Mouse (Mus musculus): ENCODE measurements at regions not wholly inside any gene's neighbourhood (a gene's known extent, or its start where the extent isn't known, plus 50 kb on each side); places are given as distances from the start of the nearest gene placed in this dataset.

DNA sequence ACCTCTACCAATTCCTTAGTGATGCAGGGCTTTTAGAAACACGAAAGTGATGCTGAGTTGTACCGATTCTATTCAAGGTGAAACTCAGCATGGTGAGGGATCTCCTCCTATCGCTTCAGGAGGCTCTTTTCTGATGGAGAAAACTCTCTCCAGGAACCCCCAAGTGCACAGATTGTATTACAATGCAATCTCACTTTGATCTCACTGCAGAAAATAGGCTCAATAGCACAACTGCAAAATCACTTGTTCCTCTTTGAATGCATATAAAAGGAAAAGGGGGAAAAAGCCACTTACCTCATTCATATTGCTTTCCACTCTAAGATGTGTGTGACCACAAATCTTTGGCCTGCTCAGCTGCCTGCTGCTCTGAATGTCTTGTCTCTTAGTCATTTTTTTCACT lies 378.5 kb downstream of the Fam84b start:
- Histone ChIP-seq H3K9ac (no peak overlapping the region), H3K27ac (no peak overlapping the region), H3K36me3 (no peaks in the 10 kb centered on the region), H3K27me3 (replicated peaks) (no peaks in the 10 kb centered on the region), H3K4me2 (no peak overlapping the region), H3K4me1 (no peaks in the 10 kb centered on the region), H3K4me3 (no peak overlapping the region), H3K9me3 (replicated peaks) (no peaks in the 10 kb centered on the region)
- 47% methylated on average over 3 of the region's 3 CpGs for WGBS (ENCODE audit: insufficient replicate concordance)
- no peak for ATAC-seq

DNA sequence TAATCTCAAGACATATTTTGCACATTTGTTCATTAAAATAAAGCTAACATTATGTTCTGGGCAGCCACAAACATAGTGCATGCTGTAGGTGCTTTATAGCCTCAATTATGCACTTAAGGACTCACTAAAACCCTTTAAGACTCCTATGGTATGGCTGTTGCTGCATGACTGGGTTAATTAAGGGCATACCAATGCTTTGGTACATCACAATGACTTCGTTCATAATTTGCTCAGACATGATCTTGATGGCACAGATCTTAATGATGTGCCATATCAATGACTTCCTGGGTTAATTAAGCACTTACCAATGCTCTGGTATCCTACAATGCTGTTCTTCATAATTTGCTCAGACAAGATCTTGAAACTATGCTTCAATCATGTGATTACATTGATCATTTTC lies 415.5 kb upstream of the 4933412E24Rik start:
- Histone ChIP-seq H3K4me1 (no peaks in the 10 kb centered on the region), H3K9me3 (replicated peaks) (no peaks in the 10 kb centered on the region), H3K36me3 (no peaks in the 10 kb centered on the region), H3K4me3 (no peak overlapping the region), H3K4me2 (no peak overlapping the region), H3K9ac (no peak overlapping the region), H3K27ac (no peak overlapping the region), H3K27me3 (replicated peaks) (no peaks in the 10 kb centered on the region)
- no peak for ATAC-seq
- WGBS (ENCODE audit: insufficient replicate concordance): 36% methylated on average over 1 of the region's 1 CpGs

- Histone ChIP-seq H3K9ac (no peak overlapping the region), H3K9me3 (replicated peaks) (no peaks in the 10 kb centered on the region), H3K4me1 (no peaks in the 10 kb centered on the region), H3K36me3 (no peaks in the 10 kb centered on the region), H3K27me3 (replicated peaks) (no peaks in the 10 kb centered on the region), H3K27ac (no peak overlapping the region), H3K4me3 (no peak overlapping the region), H3K4me2 (no peak overlapping the region)
- ATAC-seq: no peak
- 45% methylated on average over 1 of the region's 1 CpGs for WGBS (ENCODE audit: insufficient replicate concordance)
Measured at GRCm38 (mm10) chr15:60419081-60419480, 402.7 kb upstream of the 4933412E24Rik start.

GRCm38 (mm10) chr15:60392267-60392666 lies 375.9 kb upstream of the 4933412E24Rik start:
- 72% methylated on average over 7 of the region's 7 CpGs for WGBS (ENCODE audit: insufficient replicate concordance)
- H3K4me2 ChIP-seq: no peak overlapping the region
- ATAC-seq: no peak
- no peak overlapping the region for H3K27ac ChIP-seq
- H3K27me3 ChIP-seq (replicated peaks): no peaks in the 10 kb centered on the region
- H3K9ac ChIP-seq: no peak overlapping the region
- H3K9me3 ChIP-seq (replicated peaks): no peaks in the 10 kb centered on the region
- H3K36me3 ChIP-seq: no peaks in the 10 kb centered on the region
- no peaks in the 10 kb centered on the region for H3K4me1 ChIP-seq
- no peak overlapping the region for H3K4me3 ChIP-seq

GRCm38 (mm10) chr15:60390336-60390735 lies 373.9 kb upstream of the 4933412E24Rik start:
- 81% methylated on average over 1 of the region's 1 CpGs for WGBS (ENCODE audit: insufficient replicate concordance)
- Histone ChIP-seq H3K4me3 (no peak overlapping the region), H3K4me2 (no peak overlapping the region), H3K27ac (no peak overlapping the region), H3K4me1 (no peaks in the 10 kb centered on the region), H3K27me3 (replicated peaks) (no peaks in the 10 kb centered on the region), H3K36me3 (no peaks in the 10 kb centered on the region), H3K9ac (no peak overlapping the region), H3K9me3 (replicated peaks) (no peaks in the 10 kb centered on the region)
- no peak for ATAC-seq

DNA sequence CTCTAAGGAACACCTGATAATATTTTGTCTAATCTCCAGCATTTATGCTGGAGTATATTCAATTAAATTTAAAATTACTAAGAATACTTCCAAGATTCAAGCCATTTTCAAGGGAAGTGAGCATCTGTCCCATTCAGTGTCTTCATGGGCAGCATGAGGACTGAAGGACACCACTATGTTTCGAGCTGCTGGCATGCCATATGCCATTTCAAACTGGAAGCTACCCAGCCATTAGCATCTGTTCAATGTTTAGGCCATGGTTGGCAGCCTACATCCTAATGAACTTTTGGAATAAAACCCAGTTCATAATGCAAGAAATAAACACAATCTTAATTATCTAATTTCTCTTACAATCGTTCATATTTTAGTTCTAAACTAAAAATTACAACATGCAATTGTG lies 371.5 kb upstream of the 4933412E24Rik start:
- no peak for ATAC-seq
- H3K27ac ChIP-seq: no peak overlapping the region
- H3K36me3 ChIP-seq: no peaks in the 10 kb centered on the region
- no peak overlapping the region for H3K4me3 ChIP-seq
- no peak overlapping the region for H3K4me2 ChIP-seq
- no peaks in the 10 kb centered on the region for H3K9me3 ChIP-seq (replicated peaks)
- no peaks in the 10 kb centered on the region for H3K4me1 ChIP-seq
- 54% methylated on average over 2 of the region's 2 CpGs for WGBS (ENCODE audit: insufficient replicate concordance)
- H3K27me3 ChIP-seq (replicated peaks): no peaks in the 10 kb centered on the region
- H3K9ac ChIP-seq: no peak overlapping the region
